Mouse (Mus musculus) cerebellum, adult 9-10 months (tissue): Measurements from ENCODE around the gene Tor4a.

Experiments
- DNase-seq: peaks from one replicate; pipeline ENCODE4 v3.0.0; 2022

Tor4a gene

GRCm38 (mm10) chr2:25196172-25196954, at the start of gene Tor4a:
Gene Tor4a (minus strand): TSS chr2:25196886.
- no peak for DNase-seq

GRCm38 (mm10) chr2:25244144-25244543, 47.5 kb upstream of the Tor4a start:
- DNase-seq, result no peak

- DNase-seq, result no peak
Observed at GRCm38 (mm10) chr2:25243342-25243741, 46.7 kb upstream of the Tor4a start.

GRCm38 (mm10) chr2:25242101-25242506, 45.4 kb upstream of the Tor4a start, which contains the start of the genes Rnf208 and Cysrt1:
Gene Rnf208 (plus strand): TSS chr2:25242255.
Gene Cysrt1 (minus strand): TSS chr2:25242452.
- DNase-seq, result no peak

- DNase-seq, result no peak
Observed at GRCm38 (mm10) chr2:25241438-25241775, 44.7 kb upstream of the Tor4a start.

- peak; percentile 79 for DNase-seq
Observed at GRCm38 (mm10) chr2:25240723-25241437, 44.2 kb upstream of the Tor4a start.

GRCm38 (mm10) chr2:25240310-25240709, 43.6 kb upstream of the Tor4a start:
- no peak for DNase-seq

GRCm38 (mm10) chr2:25239766-25240165, 43.1 kb upstream of the Tor4a start:
- DNase-seq, result no peak

GRCm38 (mm10) chr2:25238106-25238505, 41.4 kb upstream of the Tor4a start:
- DNase-seq, result no peak

GRCm38 (mm10) chr2:25237522-25237921, 40.8 kb upstream of the Tor4a start:
- no peak for DNase-seq

- no peak for DNase-seq
Observed at GRCm38 (mm10) chr2:25236614-25237013, 39.9 kb upstream of the Tor4a start, which contains the start of gene Rnf224. Gene Rnf224 (minus strand): TSS chr2:25236787.

- no peak for DNase-seq
Observed at GRCm38 (mm10) chr2:25234551-25235220, 38.0 kb upstream of the Tor4a start.

- DNase-seq, result no peak
Observed at GRCm38 (mm10) chr2:25234050-25234449, 37.4 kb upstream of the Tor4a start, which contains the start of gene Slc34a3. Gene Slc34a3 (minus strand): TSS chr2:25234364.

GRCm38 (mm10) chr2:25233421-25233820, 36.7 kb upstream of the Tor4a start:
- no peak for DNase-seq

- no peak for DNase-seq
Observed at GRCm38 (mm10) chr2:25231038-25231437, 34.4 kb upstream of the Tor4a start.

- no peak for DNase-seq
Observed at GRCm38 (mm10) chr2:25230581-25230980, 33.9 kb upstream of the Tor4a start.

GRCm38 (mm10) chr2:25229582-25229981, 32.9 kb upstream of the Tor4a start:
- DNase-seq, result no peak

- DNase-seq, result no peak
Observed at GRCm38 (mm10) chr2:25228995-25229530, 32.4 kb upstream of the Tor4a start.

GRCm38 (mm10) chr2:25228431-25228889, 31.8 kb upstream of the Tor4a start:
- peak; percentile 93 for DNase-seq

GRCm38 (mm10) chr2:25227406-25227805, 30.7 kb upstream of the Tor4a start:
- DNase-seq, result peak; percentile 51

- no peak for DNase-seq
Observed at GRCm38 (mm10) chr2:25226864-25227263, 30.2 kb upstream of the Tor4a start.

- peak; percentile 55 for DNase-seq
Observed at GRCm38 (mm10) chr2:25225811-25226379, 29.2 kb upstream of the Tor4a start.
